Mouse (Mus musculus): ENCODE measurements at regions not wholly inside any gene's neighbourhood (a gene's known extent, or its start where the extent isn't known, plus 50 kb on each side); places are given as distances from the start of the nearest gene placed in this dataset.

DNA sequence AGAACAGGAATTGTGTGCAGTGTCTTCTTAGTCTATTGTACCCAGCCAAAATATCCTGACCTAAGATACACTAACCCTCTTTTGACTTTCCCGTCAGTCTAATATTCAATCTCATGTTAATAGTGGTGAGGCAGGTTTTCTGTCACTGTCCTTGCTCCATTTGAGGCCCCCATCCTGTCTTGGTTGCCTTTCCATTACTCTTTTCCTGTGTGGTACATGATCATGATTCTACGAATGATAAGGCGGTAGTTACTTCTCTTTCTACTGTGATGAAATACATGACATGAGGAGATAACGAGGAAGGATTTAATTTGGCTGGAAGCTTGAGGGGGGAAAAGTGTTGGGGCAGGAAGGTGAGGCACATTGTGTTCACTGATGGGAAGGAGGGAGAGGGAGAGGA is 185.7 kb upstream of the Pgrmc2 start:
- TF ChIP-seq CTCF (IDR thresholded peaks at IDR 0.05; ENCODE audit: extremely low read depth, insufficient read depth, insufficient read length, insufficient replicate concordance) (no peak), POLR2A (IDR thresholded peaks at IDR 0.05; ENCODE audit: low read depth, low read length) (no peak)
